Mouse (Mus musculus): Measurements from ENCODE around the gene Slc44a3. TPM values are rescaled to one million over a fixed set of nuclear protein-coding genes. Genes with fewer than 3 reads are reported as not detected.

Gene Slc44a3
- polyA plus RNA-seq, 1 experiment: 0.20 TPM

- H3K36me3 ChIP-seq (ENCODE audit: control insufficient read depth, insufficient read depth): no peaks in the 10 kb centered on the region
- no peaks in the 10 kb centered on the region for H3K27me3 ChIP-seq (ENCODE audit: control insufficient read depth, insufficient read depth, insufficient read length)
- no peak overlapping the region for H3K4me3 ChIP-seq (ENCODE audit: insufficient read depth, poor library complexity, severe bottlenecking)
- H3K79me3 ChIP-seq (ENCODE audit: low read depth): no peaks in the 10 kb centered on the region
- TF ChIP-seq FOSL1 (IDR thresholded peaks at IDR 0.05; ENCODE audit: insufficient read depth, low read length, poor library complexity, severe bottlenecking): no peak
- TF ChIP-seq MYOD1 (IDR thresholded peaks at IDR 0.05; ENCODE audit: control insufficient read depth, insufficient read length, low read depth): no peak
- no peak for TF ChIP-seq CEBPB (IDR thresholded peaks at IDR 0.05; ENCODE audit: low read depth)
- no peak for TF ChIP-seq CTCF (IDR thresholded peaks at IDR 0.05; ENCODE audit: control insufficient read depth, insufficient read depth, insufficient read length)
- no peak for TF ChIP-seq USF1 (IDR thresholded peaks at IDR 0.05; ENCODE audit: low read depth)
- no peak overlapping the region for H3ac ChIP-seq (ENCODE audit: control insufficient read depth, insufficient read length, low read depth)
- no peaks in the 10 kb centered on the region for H3K79me2 ChIP-seq (ENCODE audit: control insufficient read depth, insufficient read depth)
These were observed 29.6 kb upstream of the Slc44a3 start for GRCm38 (mm10) chr3:121561803-121562202.

DNA sequence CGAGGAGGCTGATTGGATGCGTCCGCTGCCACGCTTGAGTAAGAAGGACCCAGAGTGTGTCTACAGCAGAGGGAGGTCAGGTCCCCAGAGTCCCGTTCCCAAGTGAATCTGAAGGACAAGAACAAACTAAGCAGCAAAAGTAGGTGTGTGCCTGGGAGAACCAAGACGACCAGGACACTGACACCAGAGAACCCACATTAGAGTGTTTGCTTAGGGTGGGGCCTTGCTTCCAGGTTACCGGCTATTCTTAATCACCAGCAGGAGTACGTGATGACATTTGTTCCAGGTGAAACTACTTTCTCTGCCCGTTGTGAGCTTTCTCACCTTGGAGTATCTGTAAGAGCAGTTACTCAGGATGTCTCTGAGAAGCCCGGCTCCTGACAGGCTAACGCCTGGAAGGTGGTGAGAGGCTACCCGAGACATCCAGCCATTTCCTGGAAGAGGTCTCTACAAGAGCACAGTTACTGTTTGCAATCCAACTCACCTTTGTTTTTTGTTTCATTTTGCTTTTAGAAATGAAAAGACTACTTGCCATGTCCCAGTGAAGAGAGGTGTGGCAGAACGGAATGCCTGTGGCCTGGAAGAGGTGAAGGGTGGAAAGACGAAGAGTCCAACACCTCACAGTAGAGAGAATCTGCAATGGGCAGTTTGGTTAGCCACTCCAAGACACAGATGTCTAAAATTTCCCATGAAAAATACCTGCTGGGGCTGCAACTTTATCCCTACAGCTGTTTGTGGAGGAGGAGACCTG is 28.1 kb upstream of the Slc44a3 start:
- Histone ChIP-seq H3K79me3 (ENCODE audit: low read depth) (no peaks in the 10 kb centered on the region), H3ac (ENCODE audit: control insufficient read depth, insufficient read length, low read depth) (no peak overlapping the region), H3K4me3 (ENCODE audit: insufficient read depth, poor library complexity, severe bottlenecking) (no peak overlapping the region), H3K79me2 (ENCODE audit: control insufficient read depth, insufficient read depth) (no peaks in the 10 kb centered on the region), H3K36me3 (ENCODE audit: control insufficient read depth, insufficient read depth) (no peaks in the 10 kb centered on the region), H3K27me3 (ENCODE audit: control insufficient read depth, insufficient read depth, insufficient read length) (no peaks in the 10 kb centered on the region)
- no peak for TF ChIP-seq MAX (IDR thresholded peaks at IDR 0.05)
- no peak for TF ChIP-seq CEBPB (IDR thresholded peaks at IDR 0.05; ENCODE audit: low read depth)
- TF ChIP-seq CTCF (IDR thresholded peaks at IDR 0.05; ENCODE audit: control insufficient read depth, insufficient read depth, insufficient read length): no peak
- TF ChIP-seq USF1 (IDR thresholded peaks at IDR 0.05; ENCODE audit: low read depth): no peak
- no peak for TF ChIP-seq MYOD1 (IDR thresholded peaks at IDR 0.05; ENCODE audit: control insufficient read depth, insufficient read length, low read depth)
- TF ChIP-seq FOSL1 (IDR thresholded peaks at IDR 0.05; ENCODE audit: insufficient read depth, low read length, poor library complexity, severe bottlenecking): no peak
- no peak for TF ChIP-seq MYOG (IDR thresholded peaks at IDR 0.05; ENCODE audit: control insufficient read depth, extremely low read depth, insufficient read length)

- TF ChIP-seq MYOD1 (IDR thresholded peaks at IDR 0.05; ENCODE audit: control insufficient read depth, insufficient read length, low read depth) (no peak), MAX (IDR thresholded peaks at IDR 0.05) (no peak), CEBPB (IDR thresholded peaks at IDR 0.05; ENCODE audit: low read depth) (no peak), MYOG (IDR thresholded peaks at IDR 0.05; ENCODE audit: control insufficient read depth, extremely low read depth, insufficient read length) (no peak), CTCF (IDR thresholded peaks at IDR 0.05; ENCODE audit: control insufficient read depth, insufficient read depth, insufficient read length) (no peak), USF1 (IDR thresholded peaks at IDR 0.05; ENCODE audit: low read depth) (no peak), FOSL1 (IDR thresholded peaks at IDR 0.05; ENCODE audit: insufficient read depth, low read length, poor library complexity, severe bottlenecking) (no peak)
- Histone ChIP-seq H3ac (ENCODE audit: control insufficient read depth, insufficient read length, low read depth) (no peak overlapping the region), H3K27me3 (ENCODE audit: control insufficient read depth, insufficient read depth, insufficient read length) (no peaks in the 10 kb centered on the region), H3K79me3 (ENCODE audit: low read depth) (no peaks in the 10 kb centered on the region), H3K36me3 (ENCODE audit: control insufficient read depth, insufficient read depth) (no peaks in the 10 kb centered on the region), H3K79me2 (ENCODE audit: control insufficient read depth, insufficient read depth) (no peaks in the 10 kb centered on the region), H3K4me3 (ENCODE audit: insufficient read depth, poor library complexity, severe bottlenecking) (no peak overlapping the region)
These were observed 27.4 kb upstream of the Slc44a3 start for GRCm38 (mm10) chr3:121559406-121560114.

GRCm38 (mm10) chr3:121558861-121559260 is 26.7 kb upstream of the Slc44a3 start:
- no peaks in the 10 kb centered on the region for H3K79me2 ChIP-seq (ENCODE audit: control insufficient read depth, insufficient read depth)
- no peak overlapping the region for H3ac ChIP-seq (ENCODE audit: control insufficient read depth, insufficient read length, low read depth)
- H3K4me3 ChIP-seq (ENCODE audit: insufficient read depth, poor library complexity, severe bottlenecking): no peak overlapping the region
- no peaks in the 10 kb centered on the region for H3K79me3 ChIP-seq (ENCODE audit: low read depth)
- TF ChIP-seq MAX (IDR thresholded peaks at IDR 0.05) (no peak), FOSL1 (IDR thresholded peaks at IDR 0.05; ENCODE audit: insufficient read depth, low read length, poor library complexity, severe bottlenecking) (no peak), MYOD1 (IDR thresholded peaks at IDR 0.05; ENCODE audit: control insufficient read depth, insufficient read length, low read depth) (no peak), CEBPB (IDR thresholded peaks at IDR 0.05; ENCODE audit: low read depth) (no peak), MYOG (IDR thresholded peaks at IDR 0.05; ENCODE audit: control insufficient read depth, extremely low read depth, insufficient read length) (no peak), USF1 (IDR thresholded peaks at IDR 0.05; ENCODE audit: low read depth) (no peak), CTCF (IDR thresholded peaks at IDR 0.05; ENCODE audit: control insufficient read depth, insufficient read depth, insufficient read length) (no peak)
- H3K36me3 ChIP-seq (ENCODE audit: control insufficient read depth, insufficient read depth): no peaks in the 10 kb centered on the region
- H3K27me3 ChIP-seq (ENCODE audit: control insufficient read depth, insufficient read depth, insufficient read length): no peaks in the 10 kb centered on the region

GRCm38 (mm10) chr3:121556304-121556703 is 24.1 kb upstream of the Slc44a3 start:
- Histone ChIP-seq H3K36me3 (ENCODE audit: control insufficient read depth, insufficient read depth) (no peaks in the 10 kb centered on the region), H3K79me2 (ENCODE audit: control insufficient read depth, insufficient read depth) (no peaks in the 10 kb centered on the region), H3K4me3 (ENCODE audit: insufficient read depth, poor library complexity, severe bottlenecking) (no peak overlapping the region), H3K27me3 (ENCODE audit: control insufficient read depth, insufficient read depth, insufficient read length) (no peaks in the 10 kb centered on the region), H3K79me3 (ENCODE audit: low read depth) (no peaks in the 10 kb centered on the region), H3ac (ENCODE audit: control insufficient read depth, insufficient read length, low read depth) (no peak overlapping the region)
- TF ChIP-seq FOSL1 (IDR thresholded peaks at IDR 0.05; ENCODE audit: insufficient read depth, low read length, poor library complexity, severe bottlenecking): no peak
- no peak for TF ChIP-seq MYOG (IDR thresholded peaks at IDR 0.05; ENCODE audit: control insufficient read depth, extremely low read depth, insufficient read length)
- TF ChIP-seq CEBPB (IDR thresholded peaks at IDR 0.05; ENCODE audit: low read depth): no peak
- TF ChIP-seq CTCF (IDR thresholded peaks at IDR 0.05; ENCODE audit: control insufficient read depth, insufficient read depth, insufficient read length): no peak
- no peak for TF ChIP-seq MAX (IDR thresholded peaks at IDR 0.05)
- TF ChIP-seq USF1 (IDR thresholded peaks at IDR 0.05; ENCODE audit: low read depth): no peak
- no peak for TF ChIP-seq MYOD1 (IDR thresholded peaks at IDR 0.05; ENCODE audit: control insufficient read depth, insufficient read length, low read depth)
